Mouse (Mus musculus) lung, postnatal 25 days (tissue): Measurements from ENCODE around the gene Sema5b.

Source experiments
- DNase-seq: peaks from one replicate; pipeline ENCODE4 v3.0.0; 2022; ENCODE audit warnings: low spot score

Sema5b gene

DNA sequence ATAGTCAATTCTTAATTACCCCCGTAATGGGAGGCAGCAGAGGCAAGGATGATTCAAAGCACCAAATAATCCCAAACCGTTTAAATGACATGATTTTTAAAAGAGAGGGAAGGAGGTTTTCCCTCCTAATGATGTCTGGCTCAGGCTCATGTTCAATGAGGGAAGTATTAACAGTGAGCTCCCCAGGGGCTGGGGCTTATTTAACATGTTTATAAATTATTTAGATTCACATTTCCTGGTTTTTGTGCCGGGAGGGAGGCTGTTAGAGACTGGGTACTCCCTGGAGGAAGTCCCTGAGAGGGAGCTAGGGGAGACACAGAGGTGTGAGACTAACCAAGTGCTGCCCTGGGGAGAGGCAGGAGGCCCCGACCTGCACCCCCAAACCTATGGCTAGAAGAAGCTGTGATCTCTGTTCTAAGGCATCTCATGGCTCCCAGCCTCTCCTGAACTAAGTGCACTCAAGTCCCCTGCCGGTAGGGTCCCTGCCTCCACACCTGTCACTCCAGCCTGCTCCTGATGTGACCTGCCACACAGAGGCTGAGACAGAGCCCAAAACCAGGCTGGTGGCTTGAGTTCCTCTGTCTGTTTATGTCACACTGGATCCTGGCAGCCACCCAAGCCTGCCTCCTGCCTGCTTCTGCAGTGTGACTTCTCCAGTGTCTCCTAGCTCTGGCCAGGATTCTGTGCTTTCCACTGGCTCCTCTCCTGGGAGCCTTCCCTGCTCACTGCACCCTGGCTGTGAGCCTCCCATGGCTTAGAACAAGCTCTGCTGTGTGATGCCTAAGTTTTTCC is 51.5 kb downstream of the Sema5b start:
- DNase-seq: peak; percentile 35

DNA sequence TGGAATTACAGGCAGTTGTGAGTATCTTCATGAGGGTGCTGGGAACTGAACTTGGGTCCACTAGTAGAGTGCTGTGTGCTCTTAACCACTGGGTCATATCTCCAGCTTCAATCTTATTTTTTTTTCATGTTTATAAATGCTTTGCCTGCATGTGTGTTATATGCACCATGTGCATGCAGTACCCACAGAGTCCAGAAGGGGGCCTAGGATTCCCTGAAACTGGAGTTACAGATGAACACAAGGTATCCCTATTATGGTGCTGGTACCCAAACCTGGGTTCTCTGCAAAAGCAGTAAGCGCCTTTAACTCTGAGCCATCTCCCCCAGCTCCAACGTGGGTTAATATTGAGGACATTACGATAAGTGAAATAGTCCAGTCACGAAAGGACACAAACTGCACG is 52.5 kb downstream of the Sema5b start:
- DNase-seq: no peak

DNA sequence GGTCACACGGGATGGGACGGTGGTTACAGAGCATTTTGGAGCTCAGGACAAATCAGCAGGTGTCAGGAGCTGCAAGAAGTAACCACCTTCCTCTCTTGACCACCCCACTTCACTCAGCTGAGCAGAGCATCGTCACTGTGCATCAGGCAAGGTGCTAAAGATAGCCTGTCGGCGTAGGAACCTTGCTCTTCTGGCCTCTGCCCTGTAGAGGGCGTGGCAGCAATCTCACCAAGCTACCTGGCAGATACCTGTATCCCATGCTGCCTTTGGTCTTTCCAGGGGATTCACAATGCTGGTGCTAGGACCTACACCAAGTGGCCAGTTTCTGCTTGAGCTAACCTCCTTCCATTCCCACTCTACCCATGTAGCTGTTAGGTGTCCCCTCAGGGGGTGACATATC is 55.3 kb downstream of the Sema5b start:
- DNase-seq: no peak

DNA sequence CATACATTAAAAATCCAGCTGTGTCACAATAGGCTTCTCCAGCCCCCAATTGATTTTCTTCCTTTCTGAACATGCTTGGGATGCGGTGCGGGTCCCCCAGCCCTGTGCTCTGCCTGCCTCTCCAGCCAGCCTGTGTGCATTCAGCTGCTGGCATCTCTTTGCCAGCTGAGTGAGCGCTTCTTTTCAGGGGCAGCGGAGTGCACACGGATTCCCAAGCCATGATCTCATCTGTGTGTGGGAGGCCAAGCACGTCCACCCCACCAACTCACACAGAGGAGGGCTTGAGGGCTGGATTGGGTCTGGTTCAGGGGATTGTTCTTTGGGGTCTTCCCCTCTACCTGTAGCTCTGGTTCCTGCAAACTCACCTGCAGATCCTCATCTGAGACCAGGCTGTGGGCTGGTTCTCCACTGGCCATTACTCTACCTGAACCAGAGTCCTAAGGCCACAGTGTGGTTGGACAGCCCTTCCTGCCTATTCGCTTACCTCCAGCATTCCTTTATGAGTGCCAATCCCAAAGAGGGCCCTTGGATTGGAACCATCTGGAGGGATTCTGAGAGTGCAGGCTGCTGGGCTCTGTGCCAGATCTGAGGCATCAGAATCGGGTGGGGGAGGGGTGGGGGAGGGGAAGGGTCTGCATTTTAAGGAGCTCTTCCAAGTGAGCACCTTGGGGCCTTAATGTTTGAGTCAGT is 55.9 kb downstream of the Sema5b start:
- no peak for DNase-seq

DNA sequence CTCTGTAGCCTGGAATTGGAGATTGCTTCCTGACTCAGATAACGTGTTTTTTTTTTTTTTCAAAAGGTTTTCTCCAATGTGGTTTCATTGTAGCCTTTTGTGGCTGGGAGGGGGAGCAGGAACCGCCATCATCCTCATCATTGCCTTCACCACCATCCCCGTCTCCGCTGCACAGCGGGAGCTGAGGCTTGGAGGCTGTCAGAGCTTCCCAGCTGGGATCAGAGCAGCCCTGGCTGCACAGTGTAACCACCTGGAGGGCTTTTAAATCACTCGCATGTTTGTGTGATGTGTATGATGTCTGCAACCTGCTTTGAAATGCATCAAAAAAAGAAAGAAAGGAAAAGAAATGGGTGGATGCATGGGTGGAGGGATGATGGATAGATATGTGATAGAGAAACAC is 57.0 kb downstream of the Sema5b start:
- DNase-seq: no peak

DNA sequence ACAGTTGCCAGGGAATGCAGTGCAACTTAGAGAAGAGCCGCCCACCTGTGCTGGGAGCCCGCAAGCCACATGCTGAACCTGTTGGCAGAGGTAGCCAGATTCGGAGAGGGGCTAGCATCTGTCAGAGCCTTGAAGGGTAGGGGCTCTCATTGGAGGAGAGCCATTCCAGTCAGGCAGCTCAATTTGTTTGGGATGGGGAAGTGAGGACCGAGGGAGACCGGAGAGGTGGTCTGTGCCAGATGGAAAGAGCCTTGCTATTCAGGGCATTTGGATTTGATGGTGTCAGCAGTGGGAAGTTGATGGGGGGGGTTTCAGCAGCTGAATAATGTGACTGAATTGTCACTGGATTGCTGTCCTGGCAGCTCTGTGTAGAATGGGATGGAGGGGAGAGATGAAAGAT is 57.9 kb downstream of the Sema5b start:
- no peak for DNase-seq

DNA sequence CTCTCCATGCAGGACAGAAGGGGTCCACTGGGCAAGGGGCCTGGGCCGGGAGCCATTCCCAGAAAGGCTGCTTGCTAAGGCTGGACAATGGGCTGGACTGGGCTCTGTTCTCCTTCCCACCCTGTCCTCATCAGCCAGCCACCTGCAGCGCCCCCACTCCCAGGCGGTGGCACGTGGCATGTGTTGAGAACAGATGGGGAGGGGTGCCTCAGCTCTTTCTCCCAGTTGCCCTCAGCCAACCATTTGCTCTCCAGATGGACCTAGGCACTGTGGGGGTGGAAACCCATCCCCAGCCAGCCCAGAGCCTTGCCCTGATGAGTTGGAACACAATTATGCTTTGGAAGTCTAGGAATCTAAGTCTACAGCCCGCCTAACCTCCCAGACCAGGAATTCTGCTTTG is 59.3 kb downstream of the Sema5b start:
- no peak for DNase-seq

DNA sequence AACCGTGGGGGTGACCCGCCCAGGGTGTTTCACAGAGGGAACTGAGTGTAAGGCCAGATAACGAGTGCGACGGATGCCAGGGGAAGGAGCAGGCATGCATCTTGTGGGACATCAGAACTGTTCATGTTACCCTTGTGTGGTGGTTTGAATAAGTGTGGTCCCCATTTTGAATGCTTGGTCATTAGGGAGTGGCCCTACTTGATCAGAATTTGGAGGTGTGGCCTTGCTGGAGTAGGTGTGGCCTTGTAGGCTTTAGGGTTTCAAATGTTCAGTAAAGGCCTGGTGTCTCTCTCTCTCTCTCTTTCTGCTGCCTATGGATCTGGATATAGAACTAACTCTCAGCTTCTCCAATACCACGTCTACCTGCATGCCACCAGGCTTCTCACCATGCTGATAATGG is 60.5 kb downstream of the Sema5b start:
- no peak for DNase-seq

DNA sequence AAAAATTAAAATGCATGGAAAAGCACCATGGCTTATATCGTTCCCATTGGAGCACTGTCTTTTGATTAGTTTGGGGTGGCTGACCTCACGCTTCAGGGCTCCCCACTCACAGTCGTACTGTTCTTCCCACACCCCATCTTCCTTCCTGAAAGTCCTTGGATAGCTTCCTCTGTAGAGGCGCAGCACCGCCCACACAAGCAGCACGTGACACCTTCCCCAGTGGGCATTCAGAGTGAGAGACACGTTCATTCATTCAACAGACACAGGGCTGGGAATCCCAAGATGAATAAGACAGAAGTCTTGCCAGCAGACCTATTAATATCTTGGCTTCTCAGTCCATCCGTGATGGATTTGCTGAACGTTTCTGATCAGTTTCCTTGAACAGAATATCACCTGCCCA is 61.6 kb downstream of the Sema5b start:
- DNase-seq: no peak

DNA sequence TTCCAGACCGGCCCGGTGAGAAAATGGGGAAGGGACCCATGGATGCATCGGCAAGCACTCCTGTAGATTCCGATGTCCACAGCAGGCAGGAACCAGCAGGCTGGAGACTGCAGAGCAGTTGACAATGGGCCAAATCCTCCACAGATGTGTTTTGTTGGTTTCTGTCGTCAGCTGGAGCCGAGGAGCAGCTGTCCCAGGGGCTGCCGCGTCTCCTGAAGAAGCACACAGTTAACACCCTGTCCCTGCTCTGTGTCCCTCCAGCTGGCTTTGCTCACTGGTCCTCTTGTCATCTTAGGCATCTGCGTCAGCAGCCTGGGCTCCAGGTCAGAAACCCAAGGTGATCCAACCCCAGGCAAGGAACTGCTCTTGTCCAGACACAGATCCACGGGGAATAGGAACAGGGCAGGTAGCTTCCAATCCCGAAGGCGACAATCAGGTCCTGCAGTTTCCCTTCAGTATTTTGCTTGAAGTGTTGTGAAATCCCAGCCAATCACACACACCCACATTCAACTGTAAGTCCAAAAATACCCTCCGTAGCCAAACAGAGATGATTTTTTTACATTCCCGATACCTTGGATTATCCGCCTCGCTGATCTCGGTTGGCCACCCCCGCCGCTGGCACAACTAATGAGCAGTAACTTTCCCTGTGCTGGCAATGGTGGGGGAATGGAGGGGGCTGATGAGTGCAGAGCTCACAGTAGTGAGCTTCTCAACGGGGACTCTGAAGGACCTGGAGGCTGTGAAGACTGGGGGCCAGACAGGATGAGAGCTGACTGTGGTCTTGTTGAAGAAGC is 63.0 kb downstream of the Sema5b start:
- no peak for DNase-seq

DNA sequence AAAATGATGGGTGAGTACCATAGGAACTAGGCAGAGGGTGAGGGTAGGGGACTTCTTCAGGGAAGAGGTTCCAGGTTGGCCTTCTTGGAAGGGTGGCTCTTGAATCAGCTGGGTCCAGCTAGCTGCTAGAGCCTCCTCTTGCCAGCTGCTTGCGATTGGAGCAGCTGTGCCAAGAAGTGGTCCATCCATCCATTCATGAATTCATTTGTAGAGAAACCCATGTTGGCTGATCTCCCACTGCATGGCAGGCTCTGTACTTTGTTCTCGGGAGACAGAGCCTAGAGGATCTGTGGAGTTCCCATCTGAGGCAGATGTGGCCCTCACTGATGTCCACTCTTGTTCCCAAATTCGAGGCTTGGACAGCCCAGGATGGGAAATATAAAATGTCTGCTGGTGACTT is 66.3 kb downstream of the Sema5b start:
- DNase-seq: no peak

DNA sequence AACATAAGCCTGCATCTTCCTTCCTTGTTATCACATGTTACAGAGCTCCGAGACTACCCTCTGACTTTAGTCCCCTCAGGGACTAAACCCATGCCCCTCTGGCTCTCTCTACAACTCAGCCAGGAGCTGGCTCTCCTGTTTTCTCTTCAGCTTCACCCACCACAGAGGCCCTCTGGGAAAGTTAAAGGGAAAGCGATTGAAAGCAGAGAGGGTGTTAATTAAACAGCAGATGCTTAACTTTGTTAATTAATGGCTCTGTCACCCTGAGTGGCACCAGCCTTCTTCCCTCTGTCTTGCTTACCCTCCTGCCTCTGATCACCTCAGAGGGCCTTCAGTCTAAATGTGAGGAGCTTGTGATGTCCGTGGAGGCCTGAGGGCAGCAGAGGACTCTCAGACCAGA is 67.3 kb downstream of the Sema5b start:
- DNase-seq: no peak

DNA sequence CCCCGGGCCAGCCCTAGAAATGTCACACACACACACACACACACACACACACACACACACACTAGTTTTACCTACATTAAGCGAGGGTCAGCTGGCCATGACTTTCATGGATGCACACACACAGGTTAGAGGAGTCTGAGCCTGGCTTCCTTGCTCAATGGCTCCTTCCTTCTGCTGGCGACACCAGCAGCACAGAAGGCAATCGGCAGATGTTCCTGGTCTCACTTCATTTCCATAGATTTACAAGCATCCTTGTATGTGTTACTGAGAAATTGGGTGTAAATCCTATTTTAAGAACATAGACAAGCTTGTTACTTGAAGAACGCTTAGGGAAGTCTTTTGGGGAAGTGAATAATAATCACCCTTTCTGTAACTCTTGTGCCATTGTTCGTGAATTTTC is 68.6 kb downstream of the Sema5b start:
- DNase-seq: no peak

DNA sequence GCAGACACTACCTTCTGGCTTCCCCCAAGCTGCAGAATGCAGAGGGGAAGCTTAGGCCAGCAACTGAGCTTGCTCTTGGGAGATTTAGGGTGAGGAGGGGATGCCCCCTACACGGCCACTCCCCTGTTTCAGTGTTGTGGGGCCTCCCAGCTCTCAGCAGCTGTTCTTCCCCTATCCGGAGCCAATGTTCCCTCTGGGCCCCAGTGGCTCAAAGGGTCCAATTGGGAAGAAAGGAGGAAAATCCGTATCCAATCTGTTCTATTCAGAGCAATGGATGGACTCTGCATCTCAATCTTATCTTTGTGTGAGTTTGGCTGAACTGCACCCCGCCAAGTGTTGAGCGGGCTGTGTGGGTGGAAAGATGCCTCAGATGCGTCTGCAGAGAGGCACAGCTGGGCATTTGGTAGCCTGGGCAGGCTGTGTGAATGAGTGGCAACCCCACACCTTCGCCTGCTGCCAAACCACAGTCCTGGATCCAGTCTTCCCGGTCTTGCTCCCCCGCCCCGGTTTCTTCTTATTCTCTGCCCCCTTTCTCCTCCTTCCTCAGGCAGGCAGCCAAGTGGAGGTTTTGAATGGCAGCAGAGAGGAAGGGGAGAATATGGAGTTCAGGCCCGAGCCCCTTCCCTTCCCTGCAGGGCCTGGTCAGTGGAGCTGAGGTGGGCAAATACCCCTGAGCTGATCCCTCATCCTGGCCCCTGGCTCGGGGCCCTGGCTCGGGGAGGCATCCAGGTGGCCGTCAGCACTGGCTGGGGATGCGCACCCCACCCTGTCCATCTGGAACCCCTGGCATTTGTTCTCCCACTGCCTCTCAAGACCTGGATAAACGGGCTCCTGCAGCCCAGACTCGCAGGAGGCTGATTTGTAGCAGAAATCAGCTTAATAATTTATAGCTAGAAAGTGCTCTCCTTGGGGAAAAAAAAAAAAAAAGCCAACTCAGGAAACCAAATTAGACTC is 73.2 kb downstream of the Sema5b start:
- no peak for DNase-seq

DNA sequence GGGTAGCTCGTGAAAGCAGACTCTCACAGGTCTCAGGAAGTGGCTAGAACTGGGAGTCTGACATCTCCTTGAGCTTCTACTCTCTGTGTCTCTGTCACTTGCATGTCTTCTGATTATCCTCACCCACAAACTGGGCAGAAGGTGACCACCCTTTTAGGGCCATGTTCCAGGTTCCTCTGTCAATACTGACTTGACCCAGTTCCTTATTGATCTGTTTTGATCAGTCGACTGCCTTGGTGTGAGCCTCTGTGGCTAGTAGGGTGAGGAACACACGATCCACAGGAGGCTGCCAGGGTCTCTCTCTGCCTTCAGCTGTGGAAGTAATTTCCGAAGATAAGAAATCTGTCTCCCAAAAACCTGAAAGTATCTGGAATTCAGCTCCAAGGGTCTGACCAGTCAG is 76.8 kb downstream of the Sema5b start:
- no peak for DNase-seq

DNA sequence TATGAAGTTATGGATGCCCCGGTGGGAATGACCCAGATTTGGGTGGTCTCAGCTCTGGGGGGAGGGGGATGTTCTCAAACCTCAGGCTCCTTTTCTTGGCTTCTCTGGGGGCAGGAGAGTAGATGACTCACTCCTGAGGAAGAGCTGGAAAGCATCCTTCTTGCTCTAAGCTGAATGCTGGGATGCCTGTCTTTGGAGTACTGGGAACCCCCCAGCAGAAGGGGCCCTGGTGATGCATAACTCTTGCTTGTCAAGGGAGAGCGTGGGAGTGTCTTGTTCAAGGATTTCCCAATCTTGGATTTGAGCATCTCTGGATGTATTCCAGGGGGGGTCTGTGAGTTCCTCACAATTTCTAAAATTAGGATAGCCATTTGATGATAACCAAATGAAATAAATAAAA is 82.1 kb downstream of the Sema5b start:
- DNase-seq: no peak

DNA sequence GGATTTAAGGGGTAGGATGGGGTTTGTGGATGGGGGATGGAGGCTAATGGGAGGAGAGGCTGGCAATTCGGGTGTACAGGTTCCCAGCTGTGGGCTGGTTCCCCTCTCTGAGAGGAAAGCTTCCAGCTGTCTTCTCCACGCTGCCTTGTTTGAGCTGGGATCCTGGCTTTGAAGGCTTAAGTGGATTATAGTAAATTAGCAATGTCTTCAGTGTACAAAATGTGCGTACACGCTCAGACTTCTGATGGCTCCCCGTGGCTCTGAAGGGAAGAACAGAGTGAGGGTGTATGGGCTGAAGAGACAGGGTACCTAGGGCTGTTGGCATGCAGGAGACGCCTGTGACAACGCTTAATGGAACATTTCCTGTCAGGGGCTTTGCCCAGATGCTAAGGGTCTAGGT is 83.0 kb downstream of the Sema5b start:
- DNase-seq: no peak

DNA sequence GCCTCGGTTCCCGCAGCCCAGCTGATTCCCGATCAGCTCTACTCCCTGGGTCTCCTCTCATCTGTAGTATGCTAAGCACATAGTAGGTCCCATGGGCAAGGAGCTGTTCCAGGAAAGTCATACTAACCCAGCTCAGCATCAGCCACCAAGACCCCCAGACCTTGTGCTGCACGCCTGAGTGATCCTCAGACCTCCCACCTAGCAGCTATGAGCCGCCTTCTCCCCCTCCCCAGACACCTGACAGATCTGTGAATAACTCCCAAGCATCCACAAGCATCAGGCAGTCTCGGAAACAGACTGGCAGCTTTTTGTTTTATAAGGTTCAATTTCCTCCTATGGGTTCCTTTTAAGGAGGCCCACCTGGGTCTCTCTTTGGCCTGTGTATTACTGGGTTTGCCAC is 83.9 kb downstream of the Sema5b start:
- no peak for DNase-seq

DNA sequence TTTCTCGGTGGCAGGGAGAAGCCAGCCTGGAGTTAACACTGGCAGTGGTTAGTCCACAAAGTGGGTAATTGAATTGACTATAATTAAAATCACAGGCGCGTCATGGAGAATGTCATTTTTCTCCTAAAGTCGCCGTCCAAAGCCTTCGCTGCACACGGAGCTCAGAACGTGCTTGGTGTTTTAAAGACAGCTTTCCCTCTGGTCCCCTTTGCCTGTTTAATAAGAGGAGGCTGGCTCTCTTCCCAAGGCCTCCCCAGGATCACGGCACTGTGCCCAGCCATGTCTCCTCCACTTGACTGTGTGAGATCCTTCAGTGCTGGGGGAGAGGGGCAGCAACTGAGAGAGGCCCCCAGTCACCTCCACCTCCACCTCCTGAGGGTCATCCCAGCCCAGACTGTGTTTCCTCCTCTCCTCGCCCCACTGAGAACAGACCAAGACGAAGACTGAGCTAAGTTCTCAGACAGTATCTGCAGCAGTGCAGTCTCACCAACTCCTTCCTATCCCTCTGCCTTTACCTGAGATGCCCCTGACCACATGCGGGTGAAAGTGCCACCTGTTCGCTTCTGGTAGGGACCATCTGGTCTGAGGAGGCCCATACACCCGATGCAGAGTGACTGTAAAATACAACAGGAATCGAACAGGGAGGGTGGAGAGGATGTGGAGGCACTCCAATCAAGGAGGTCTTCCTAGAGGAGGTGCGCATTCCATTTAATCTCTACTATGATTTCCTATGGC is 84.5 kb downstream of the Sema5b start:
- DNase-seq: no peak

DNA sequence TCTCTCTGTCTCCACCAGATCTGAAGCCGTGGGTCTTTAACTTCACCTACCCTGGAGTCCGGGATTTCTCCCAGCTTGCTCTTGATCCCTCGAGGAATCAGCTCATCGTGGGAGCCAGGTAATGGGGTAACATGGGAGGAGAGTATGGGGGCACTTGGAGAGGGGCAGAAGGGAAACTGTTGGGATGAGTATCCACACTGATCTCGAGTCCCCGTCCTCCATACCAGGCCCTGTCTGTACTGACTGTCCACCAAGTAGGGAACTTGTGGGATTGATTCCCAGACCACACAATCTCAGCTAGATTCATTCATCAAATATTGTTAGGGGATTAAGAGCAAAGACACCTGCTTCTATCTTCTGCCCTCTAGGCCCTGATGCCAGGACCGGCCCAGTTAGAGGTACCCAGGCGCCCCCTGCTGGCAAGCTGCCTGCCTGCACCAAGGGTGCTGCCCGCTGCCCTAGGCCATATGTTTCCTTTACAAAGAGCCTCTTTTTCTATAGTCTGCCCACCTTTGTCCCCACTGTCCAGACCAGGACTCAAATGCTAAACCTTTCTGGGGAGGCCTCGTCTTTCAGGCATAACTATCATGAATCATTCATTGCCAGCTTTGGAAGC is 87.2 kb downstream of the Sema5b start:
- peak; percentile 71 for DNase-seq
